Mouse (Mus musculus) Patski (cell line): Measurements from ENCODE around the gene Rab11fip3. TPM values are rescaled to one million over a fixed set of nuclear protein-coding genes. Genes with fewer than 3 reads are reported as not detected.

Source experiments
- ATAC-seq: fragments of 100-300 bp; one replicate; pipeline ENCODE4 v1.8.0; 2021
- CTCF ChIA-PET: fragments of 350-600 bp; sonication (Branson Sonifier 250); formaldehyde crosslinking; loops from one replicate; lab custom pipeline; 2022; ENCODE audit warnings: inconsistent platforms; lab: Charles Lee
- POLR2A ChIA-PET: fragments of 350-600 bp; sonication (Branson Sonifier 250); formaldehyde crosslinking; loops from one replicate; lab custom pipeline; 2022; ENCODE audit warnings: antibody characterized with exemption, inconsistent platforms; lab: Charles Lee
- DNase-seq: peaks from one replicate; pipeline ENCODE4 v3.0.0-alpha.2; 2011; ENCODE audit warnings: low read depth, low spot score
- H3K27me3 ChIP-seq: fragments of 371-371 bp; one replicate; pipeline ENCODE4 v1.5.1; 2021
- CTCF ChIP-seq: fragments of 100-300 bp; IDR thresholded peaks from one replicate; pipeline ENCODE4 v1.5.1; 2021
- in situ Hi-C: fragments of 300-500 bp; cut with MboI; formaldehyde crosslinking; loops from 3 replicates; pipeline ENCODE4 v1.11.1; 2018; ENCODE audit warnings: low pct_unique_long_range_greater_than_20kb, mixed read lengths
- polyA plus RNA-seq: library from polyadenylated mRNA; unstranded; gene quantifications from one replicate; pipeline ENCODE4 v1.2.3, GENCODE M21; 2021

Gene Rab11fip3
- polyA plus RNA-seq, 1 experiment from 2014 or later: 35.9 TPM

DNA sequence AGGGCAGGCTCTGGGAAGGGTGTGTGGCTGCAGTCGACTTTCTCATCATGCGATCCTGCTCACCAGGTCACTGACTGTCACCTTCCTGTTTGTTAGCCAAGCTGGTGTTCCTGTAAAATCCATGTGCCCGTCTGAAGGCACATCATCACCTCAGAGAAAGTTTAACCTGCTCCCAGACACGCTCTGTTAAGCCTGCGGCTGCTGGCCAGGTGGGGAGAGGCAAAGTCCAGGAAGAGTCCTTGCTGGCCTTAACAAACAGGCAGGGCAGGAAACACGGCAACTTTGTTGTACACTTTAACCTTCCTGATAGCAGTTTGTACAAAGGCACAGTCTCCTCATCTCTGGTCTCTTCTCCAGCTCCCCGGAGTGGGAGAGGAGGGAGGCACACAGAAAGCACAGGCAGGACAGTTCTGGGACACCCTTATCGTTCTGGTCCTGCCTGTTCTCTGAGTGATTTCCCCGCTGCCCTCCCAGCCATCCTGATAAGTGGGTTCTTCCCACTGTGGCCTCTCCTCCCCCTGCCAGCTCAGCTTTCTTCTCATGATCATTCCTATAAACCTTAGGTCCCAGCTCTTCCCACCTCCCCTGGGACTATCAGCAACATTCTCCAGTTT lies 47.5 kb downstream of the Rab11fip3 start:
- TF ChIP-seq CTCF: no peak
- POLR2A ChIA-PET: interaction anchor here (0.6 kb wide), 1 partner anchor 1584 kb away, joined by 6 read pairs; no protein-coding TSS in a partner anchor
- CTCF ChIA-PET: interaction anchor here (0.7 to 2.7 kb wide), 2 partner anchors 10 to 58 kb away, joined by 3 to 15 read pairs; no protein-coding TSS in a partner anchor
- in situ Hi-C loops: no loop called here
- no peak for ATAC-seq
- no peaks in the 10 kb centered on the region for H3K27me3 ChIP-seq
- DNase-seq: no peak

DNA sequence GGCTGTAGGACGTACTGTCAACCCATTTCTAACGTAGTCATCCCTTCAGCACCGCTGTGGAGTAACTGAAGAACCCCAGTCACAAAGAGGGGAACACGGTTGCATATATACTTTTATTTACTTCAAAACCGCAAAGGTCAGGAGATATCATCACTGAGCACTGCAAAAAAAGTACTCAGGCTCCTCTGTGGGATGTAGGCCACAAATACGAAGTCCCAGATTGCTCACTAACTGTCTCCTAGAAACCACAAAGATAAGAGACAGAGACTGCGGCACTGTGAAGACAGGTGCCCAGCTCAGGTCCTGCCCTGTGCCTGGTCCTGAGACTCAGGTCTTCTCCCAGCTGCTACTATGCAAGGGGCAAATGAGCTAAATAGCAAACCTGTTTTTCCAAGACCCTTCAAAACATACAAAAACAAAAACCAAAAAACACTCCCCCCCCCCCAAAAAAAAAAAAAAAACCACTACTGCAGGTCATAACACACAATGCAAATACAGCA lies 48.5 kb downstream of the Rab11fip3 start:
- ATAC-seq (no peak), DNase-seq (no peak)
- ChIA-PET POLR2A (interaction anchor here (0.6 to 0.7 kb wide), 2 partner anchors 93 to 1583 kb away, joined by 5 to 6 read pairs; no protein-coding TSS in a partner anchor), CTCF (interaction anchor here (0.7 to 2.7 kb wide), 3 partner anchors 9 to 57 kb away, joined by 3 to 15 read pairs (median 5); no protein-coding TSS in a partner anchor)
- in situ Hi-C loops: no loop called here
- TF ChIP-seq CTCF: no peak
- no peaks in the 10 kb centered on the region for H3K27me3 ChIP-seq

DNA sequence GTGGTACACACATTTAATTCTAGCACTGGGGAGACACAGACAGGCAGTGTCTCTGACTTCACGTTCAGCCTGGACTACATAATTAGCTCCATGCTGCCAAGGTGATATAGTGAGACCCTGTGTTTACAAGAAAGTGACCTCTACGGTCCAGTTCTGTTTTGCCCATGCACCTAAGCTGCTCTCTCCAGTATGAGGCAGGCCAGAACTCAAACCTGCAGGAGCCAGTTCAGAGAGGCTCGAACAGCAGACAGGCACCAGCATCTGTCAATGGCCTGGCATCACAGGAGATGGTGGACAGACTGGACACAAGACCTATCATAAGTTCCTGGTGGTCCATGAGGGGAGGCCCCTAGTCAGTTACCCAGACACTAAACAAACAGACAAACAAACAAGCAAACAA lies 51.0 kb downstream of the Rab11fip3 start:
- in situ Hi-C loops: no loop called here
- CTCF ChIA-PET: interaction anchor here (1.1 to 1.9 kb wide), 3 partner anchors 9 to 34 kb away, joined by 4 to 9 read pairs (median 4); no protein-coding TSS in a partner anchor
- no peaks in the 10 kb centered on the region for H3K27me3 ChIP-seq
- ATAC-seq: no peak
- POLR2A ChIA-PET: no interaction called here
- no peak for DNase-seq
- TF ChIP-seq CTCF: no peak

GRCm38 (mm10) chr17:26017949-26018348 lies 51.4 kb downstream of the Rab11fip3 start:
- DNase-seq (no peak), ATAC-seq (no peak)
- CTCF ChIA-PET: interaction anchor here (1.1 to 1.9 kb wide), 4 partner anchors 8 to 139 kb away, joined by 3 to 9 read pairs (median 4); no protein-coding TSS in a partner anchor
- in situ Hi-C loops: no loop called here
- TF ChIP-seq CTCF: no peak
- POLR2A ChIA-PET: interaction anchor here (0.6 to 0.7 kb wide), 2 partner anchors 99 to 963 kb away, joined by 3 read pairs; no protein-coding TSS in a partner anchor
- H3K27me3 ChIP-seq: no peaks in the 10 kb centered on the region

DNA sequence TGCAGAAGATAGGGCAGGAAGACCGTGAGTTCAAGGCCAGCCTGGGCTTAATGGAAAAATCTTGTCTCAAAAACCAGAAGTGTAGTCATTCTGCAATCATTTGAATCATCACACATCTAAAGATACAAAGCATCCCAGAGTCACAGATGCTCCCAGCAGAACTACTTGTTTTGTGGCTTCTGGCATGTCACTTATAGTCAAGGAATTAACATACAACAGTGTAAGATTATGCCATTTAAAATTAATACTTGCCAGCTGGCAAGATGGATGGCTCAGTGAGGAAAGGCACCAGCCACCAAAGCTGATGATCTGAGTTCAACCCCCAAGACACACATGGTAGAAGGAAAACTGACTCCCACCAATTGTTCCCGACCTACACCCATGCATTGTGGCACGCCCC lies 52.3 kb downstream of the Rab11fip3 start:
- ATAC-seq (no peak), DNase-seq (no peak)
- in situ Hi-C loops: no loop called here
- POLR2A ChIA-PET: interaction anchor here (0.6 kb wide), 1 partner anchor 98 kb away, joined by 3 read pairs; no protein-coding TSS in a partner anchor
- H3K27me3 ChIP-seq: no peaks in the 10 kb centered on the region
- CTCF ChIA-PET: interaction anchor here (1.2 kb wide), 1 partner anchor 138 kb away, joined by 3 read pairs; no protein-coding TSS in a partner anchor
- no peak for TF ChIP-seq CTCF

- in situ Hi-C loops: loop anchor here (5.0 kb wide), 2 partner anchors 79 to 121 kb away; partner anchors contain the start of gene Decr2
- no peak for DNase-seq
- CTCF ChIA-PET: interaction anchor here (1.0 to 2.6 kb wide), 6 partner anchors 11 to 123 kb away, joined by 3 to 24 read pairs (median 5); partner anchors contain the start of gene Decr2
- no peak for TF ChIP-seq CTCF
- ATAC-seq: no peak
- no peaks in the 10 kb centered on the region for H3K27me3 ChIP-seq
- POLR2A ChIA-PET: no interaction called here
Observed at GRCm38 (mm10) chr17:26013711-26014110, 55.6 kb downstream of the Rab11fip3 start.

DNA sequence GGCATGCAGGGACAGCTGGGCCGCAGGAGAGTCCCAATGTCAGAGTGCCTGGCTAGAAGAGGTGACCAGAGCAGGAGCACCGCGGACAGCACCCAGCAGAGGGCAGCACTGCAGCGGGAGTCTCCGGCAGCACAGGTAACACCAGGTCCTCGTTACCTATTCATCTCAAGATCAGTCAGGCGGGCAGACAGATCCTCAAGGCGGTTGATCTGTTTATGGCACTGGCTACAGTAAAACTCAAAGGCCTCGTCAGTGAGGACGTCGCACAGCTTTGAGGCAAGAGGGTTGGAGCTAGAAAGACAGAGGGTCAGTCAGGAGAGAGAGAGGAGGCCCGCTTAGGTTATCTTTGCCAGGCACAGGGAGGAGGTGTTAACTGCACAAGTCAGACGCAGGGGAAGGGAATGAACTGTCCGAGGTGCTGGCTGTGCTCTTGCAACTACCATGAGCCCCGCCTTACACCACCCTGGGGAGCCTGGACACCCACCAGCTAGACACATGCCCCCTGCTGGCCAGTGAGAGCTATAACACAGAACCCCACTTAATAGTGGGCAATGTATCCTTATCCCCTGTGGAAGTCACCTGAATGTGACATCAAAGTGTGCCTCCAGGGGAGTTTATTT lies 57.4 kb downstream of the Rab11fip3 start:
- no peaks in the 10 kb centered on the region for H3K27me3 ChIP-seq
- ChIA-PET CTCF (interaction anchor here (0.6 to 2.6 kb wide), 21 partner anchors 9 to 210 kb away, joined by 3 to 24 read pairs (median 4); partner anchors contain the start of gene Nme4), POLR2A (no interaction called here)
- DNase-seq (peak; percentile 35), ATAC-seq (peak; percentile 53)
- in situ Hi-C loops: loop anchor here (5.0 kb wide), 2 partner anchors 80 to 120 kb away; partner anchors contain the start of gene Decr2
- TF ChIP-seq CTCF: peak; percentile 87

- peak; percentile 97 for TF ChIP-seq CTCF
- in situ Hi-C loops: no loop called here
- DNase-seq (peak; percentile 24), ATAC-seq (no peak)
- ChIA-PET CTCF (interaction anchor here (0.6 to 2.7 kb wide), 20 partner anchors 9 to 142 kb away, joined by 3 to 24 read pairs (median 4); partner anchors contain the start of genes Decr2 and Tmem8), POLR2A (no interaction called here)
- no peaks in the 10 kb centered on the region for H3K27me3 ChIP-seq
Observed at GRCm38 (mm10) chr17:26009540-26009939, 59.8 kb downstream of the Rab11fip3 start.

DNA sequence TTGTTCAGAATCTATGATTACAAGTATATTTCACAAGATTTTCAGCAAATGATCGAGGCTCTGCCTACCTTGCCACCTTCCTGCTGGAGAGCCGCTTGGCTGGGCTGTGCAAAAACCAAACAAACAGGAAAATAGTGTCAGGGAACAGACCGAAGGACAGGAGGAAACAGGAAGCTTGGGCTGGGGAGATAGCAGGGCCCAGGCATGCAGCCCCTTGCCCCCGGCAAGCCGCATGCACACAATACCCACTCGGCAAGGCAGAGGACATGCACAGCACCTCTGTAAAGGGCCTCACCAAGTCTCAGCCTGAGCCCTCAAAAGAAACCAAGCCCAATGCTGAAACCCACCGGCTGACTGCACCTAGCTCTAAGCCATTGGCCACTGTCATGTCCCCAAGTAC lies 60.6 kb downstream of the Rab11fip3 start:
- H3K27me3 ChIP-seq: no peaks in the 10 kb centered on the region
- in situ Hi-C loops: no loop called here
- ATAC-seq (no peak), DNase-seq (no peak)
- ChIA-PET POLR2A (no interaction called here), CTCF (interaction anchor here (0.7 to 2.7 kb wide), 15 partner anchors 9 to 118 kb away, joined by 3 to 24 read pairs (median 5); partner anchors contain the start of genes Decr2 and Tmem8)
- no peak for TF ChIP-seq CTCF

DNA sequence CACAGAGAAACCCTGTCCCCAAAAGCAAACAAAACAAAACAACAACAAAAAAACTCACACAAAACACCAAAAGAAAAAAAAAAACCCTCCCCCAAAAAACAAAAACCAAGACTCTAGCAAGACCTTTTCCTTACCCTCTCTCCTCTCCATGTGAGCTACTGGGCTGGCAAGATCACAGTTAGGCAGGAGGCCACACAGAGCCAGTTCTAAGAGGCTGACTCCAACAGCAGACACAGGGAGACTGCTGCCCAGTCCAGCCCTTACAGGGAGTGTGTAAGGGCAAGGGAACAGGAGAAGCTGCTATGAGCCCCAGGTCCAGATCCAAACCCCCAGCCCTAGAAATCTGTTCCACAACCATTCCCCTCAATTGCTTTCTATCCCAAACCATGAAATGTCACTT lies 61.0 kb downstream of the Rab11fip3 start:
- DNase-seq (no peak), ATAC-seq (no peak)
- no peaks in the 10 kb centered on the region for H3K27me3 ChIP-seq
- in situ Hi-C loops: no loop called here
- CTCF ChIA-PET: interaction anchor here (1.5 to 2.5 kb wide), 7 partner anchors 8 to 117 kb away, joined by 5 to 22 read pairs (median 7); no protein-coding TSS in a partner anchor
- no peak for TF ChIP-seq CTCF
- POLR2A ChIA-PET: no interaction called here
